Mouse (Mus musculus) activated CD4-positive, CD25-positive, alpha-beta regulatory T cell (primary cell): ENCODE data around the gene Mvp. TPM values are rescaled to one million over a fixed set of nuclear protein-coding genes. Genes with fewer than 3 reads are reported as not detected.

ENCODE experiments used
- polyA plus RNA-seq, 2 experiments: library from polyadenylated mRNA; unstranded; fragments of 100-300 nt; shearing (Covaris generic); gene quantifications; one replicate each; pipeline ENCODE4 v1.2.1; 2017

The Mvp gene
- 10 to 100 TPM; 19.5 to 57.5 TPM for polyA plus RNA-seq

GRCm38 (mm10) chr7:127014320-127014719 lies at the start of gene Mvp:
Gene Mvp (minus strand): TSS chr7:127014621.

GRCm38 (mm10) chr7:127041851-127042672 lies 27.6 kb upstream of the Mvp start, which contains the start of gene Kif22:
Gene Kif22 (minus strand): TSS chr7:127042471.

GRCm38 (mm10) chr7:127026984-127027726 lies 12.7 kb upstream of the Mvp start, which contains the start of gene Maz:
Gene Maz (minus strand): TSS chr7:127027037.

GRCm38 (mm10) chr7:127020901-127021562 lies 6.6 kb upstream of the Mvp start, which contains the start of the genes Gm42742 and Prrt2:
Gene Gm42742 (minus strand): TSS chr7:127021097.
Gene Prrt2 (minus strand): TSS chr7:127021211.

GRCm38 (mm10) chr7:127016971-127017949 lies 2.8 kb upstream of the Mvp start, which contains the start of gene Pagr1a:
Gene Pagr1a (minus strand): TSS chr7:127017352.

GRCm38 (mm10) chr7:127016481-127016485 lies 1.9 kb upstream of the Mvp start, which contains the start of gene Pagr1b:
Gene Pagr1b (minus strand): TSS chr7:127016484.

GRCm38 (mm10) chr7:126975950-126976866 lies 38.2 kb downstream of the Mvp start, which contains the start of gene Cdiptos:
Gene Cdiptos (minus strand): TSS chr7:126976098.

GRCm38 (mm10) chr7:126975893-126975949 lies 38.7 kb downstream of the Mvp start, which contains the start of gene Cdipt:
Gene Cdipt (plus strand): TSS chr7:126975914.

GRCm38 (mm10) chr7:126949793-126950646 lies 64.4 kb downstream of the Mvp start, which contains the start of gene Sez6l2:
Gene Sez6l2 (plus strand): TSS chr7:126950563.

GRCm38 (mm10) chr7:126949403-126949792 lies 65.0 kb downstream of the Mvp start, which contains the start of gene Asphd1:
Gene Asphd1 (minus strand): TSS chr7:126949582.

Other genes with a start within 250 kb of the Mvp start
- gene Gdpd3, start 248.3 kb downstream of the Mvp start, polyA plus RNA-seq, result 1 to 10 TPM in 1 of 2 experiments, under 1 TPM in 1; 0.94 to 3.4 TPM
- gene Ypel3, start 237.7 kb downstream of the Mvp start, polyA plus RNA-seq, result 100 to 1,000 TPM; 529 to 591 TPM
- gene Tbx6, start 233.1 kb downstream of the Mvp start, polyA plus RNA-seq, result 1 to 10 TPM; 1.9 to 4.1 TPM
- gene Ppp4c, start 222.1 kb downstream of the Mvp start, polyA plus RNA-seq, result 100 to 1,000 TPM; 387 to 443 TPM
- not detected for gene Fam57b, start 217.0 kb downstream of the Mvp start, polyA plus RNA-seq
- not detected for gene 4930451I11Rik, start 183.0 kb downstream of the Mvp start, polyA plus RNA-seq
- not detected for gene Doc2a, start 167.2 kb downstream of the Mvp start, polyA plus RNA-seq
- 10 to 100 TPM; 10.5 to 16.6 TPM for gene Hirip3, start 152.6 kb downstream of the Mvp start, polyA plus RNA-seq
- gene Ino80e, start 152.2 kb downstream of the Mvp start, polyA plus RNA-seq, result 10 to 100 TPM; 83.5 to 86.5 TPM
- gene Taok2, start 129.9 kb downstream of the Mvp start, polyA plus RNA-seq, result 10 to 100 TPM; 37.1 to 39.0 TPM
- 10 to 100 TPM; 42.2 to 49.8 TPM for gene Tmem219, start 91.7 kb downstream of the Mvp start, polyA plus RNA-seq
- gene Kctd13, start 85.7 kb downstream of the Mvp start, polyA plus RNA-seq, result 10 to 100 TPM; 32.0 to 38.0 TPM
- gene Asphd1, start 65.0 kb downstream of the Mvp start, polyA plus RNA-seq, result under 1 TPM in 1 of 2 experiments, not detected in 1; 0.21 TPM
- gene Sez6l2, start 64.1 kb downstream of the Mvp start, polyA plus RNA-seq, result under 1 TPM; 0.34 to 0.62 TPM
- 100 to 1,000 TPM; 176 to 321 TPM for gene Cdipt, start 38.7 kb downstream of the Mvp start, polyA plus RNA-seq
- gene Cdiptos, start 38.5 kb downstream of the Mvp start, polyA plus RNA-seq, result 1 to 10 TPM in 1 of 2 experiments, under 1 TPM in 1; 0.64 to 2.0 TPM
- 1 to 10 TPM in 1 of 2 experiments, under 1 TPM in 1; 0.54 to 1.7 TPM for gene Pagr1b, start 1.9 kb upstream of the Mvp start, polyA plus RNA-seq
- gene Pagr1a, start 2.7 kb upstream of the Mvp start, polyA plus RNA-seq, result 100 to 1,000 TPM in 1 of 2 experiments, 10 to 100 TPM in 1; 99.8 to 119 TPM
- 10 to 100 TPM; 31.2 to 33.4 TPM for gene Gm42742, start 6.5 kb upstream of the Mvp start, polyA plus RNA-seq
- gene Prrt2, start 6.6 kb upstream of the Mvp start, polyA plus RNA-seq, result 1 to 10 TPM; 6.4 to 8.6 TPM
- gene Maz, start 12.4 kb upstream of the Mvp start, polyA plus RNA-seq, result 100 to 1,000 TPM; 117 to 145 TPM
- gene Kif22, start 27.9 kb upstream of the Mvp start, polyA plus RNA-seq, result 10 to 100 TPM; 20.0 to 37.5 TPM
- gene Zg16, start 72.7 kb upstream of the Mvp start, polyA plus RNA-seq, result not detected
- gene AI467606, start 76.7 kb upstream of the Mvp start, polyA plus RNA-seq, result 100 to 1,000 TPM; 267 to 384 TPM
- 10 to 100 TPM; 18.6 to 21.0 TPM for gene Qprt, start 107.6 kb upstream of the Mvp start, polyA plus RNA-seq
- gene Spn, start 123.2 kb upstream of the Mvp start, polyA plus RNA-seq, result 100 to 1,000 TPM in 1 of 2 experiments, 10 to 100 TPM in 1; 86.6 to 120 TPM
- gene Cd2bp2, start 181.4 kb upstream of the Mvp start, polyA plus RNA-seq, result 10 to 100 TPM; 61.9 to 72.7 TPM
- gene Tbc1d10b, start 193.8 kb upstream of the Mvp start, polyA plus RNA-seq, result 10 to 100 TPM; 54.9 to 75.1 TPM
- gene Mylpf, start 194.3 kb upstream of the Mvp start, polyA plus RNA-seq, result 10 to 100 TPM; 16.3 to 22.5 TPM
- 10 to 100 TPM; 15.9 to 22.5 TPM for gene Zfp553, start 218.4 kb upstream of the Mvp start, polyA plus RNA-seq
- 100 to 1,000 TPM; 561 to 593 TPM for gene Sept1, start 218.5 kb upstream of the Mvp start, polyA plus RNA-seq
- 10 to 100 TPM; 14.3 to 16.7 TPM for gene Zfp771, start 229.7 kb upstream of the Mvp start, polyA plus RNA-seq
- 10 to 100 TPM; 50.9 to 60.3 TPM for gene Dctpp1, start 246.1 kb upstream of the Mvp start, polyA plus RNA-seq